Mouse (Mus musculus) v-Abl transformed pro-B cells (cell line): Measurements from ENCODE around the gene Ccdc187.

Experiments used
- in situ Hi-C, 2 experiments: fragments of 400-800 bp; cut with MboI; formaldehyde crosslinking; loops; one replicate each; pipeline ENCODE4 v1.15.1; 2025; ENCODE audit not compliant: unreplicated experiment in 2 of 2

Gene Ccdc187

GRCm38 (mm10) chr2:26294457-26294856 lies at the start of gene Ccdc187:
TSS of gene Ccdc187 (minus strand) at chr2:26294557.
- in situ Hi-C loops: no loop called here

DNA sequence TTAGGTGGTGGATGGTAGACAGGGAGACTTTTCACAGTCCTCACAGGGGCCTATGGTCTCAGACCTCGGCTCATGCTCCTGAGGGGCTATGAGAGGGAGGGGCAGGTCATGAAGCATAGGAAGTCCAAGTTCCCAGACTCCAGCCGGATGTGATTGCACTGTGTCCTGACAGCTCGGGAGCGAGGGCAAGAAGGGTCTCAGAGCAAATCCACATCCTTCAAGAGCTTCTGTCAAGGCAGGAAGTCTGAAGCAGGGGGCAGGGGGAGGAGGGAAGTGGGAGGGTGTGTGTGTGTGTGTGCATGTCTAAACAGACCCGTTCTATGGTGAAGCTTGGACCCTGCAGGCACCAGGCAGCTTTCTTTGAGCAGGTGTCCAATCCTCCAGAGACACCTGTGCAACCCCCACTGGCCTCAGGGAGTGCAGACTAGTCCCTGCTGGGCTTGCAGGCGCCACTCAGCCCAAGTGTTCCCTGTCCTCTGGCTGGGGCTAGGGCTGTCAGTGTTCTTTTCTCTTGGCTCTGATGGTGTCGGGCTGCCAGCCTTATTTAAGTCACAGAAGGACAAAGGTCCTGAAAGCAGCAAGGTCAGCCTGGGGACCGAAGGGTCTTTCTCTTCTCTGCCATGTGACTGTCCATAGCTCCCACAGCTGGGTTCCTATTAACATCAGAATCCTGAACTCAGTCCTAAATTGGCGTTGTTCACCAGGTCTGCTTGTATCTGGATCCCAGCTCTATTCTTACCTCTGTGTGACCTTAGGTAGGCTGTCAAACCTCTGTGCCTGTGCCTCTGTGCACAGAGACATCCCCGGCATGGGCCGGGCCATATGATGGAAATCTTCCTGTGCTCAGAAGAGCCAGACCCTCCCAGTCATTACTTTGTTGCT lies 48.5 kb upstream of the Ccdc187 start:
- in situ Hi-C loops: no loop called here

DNA sequence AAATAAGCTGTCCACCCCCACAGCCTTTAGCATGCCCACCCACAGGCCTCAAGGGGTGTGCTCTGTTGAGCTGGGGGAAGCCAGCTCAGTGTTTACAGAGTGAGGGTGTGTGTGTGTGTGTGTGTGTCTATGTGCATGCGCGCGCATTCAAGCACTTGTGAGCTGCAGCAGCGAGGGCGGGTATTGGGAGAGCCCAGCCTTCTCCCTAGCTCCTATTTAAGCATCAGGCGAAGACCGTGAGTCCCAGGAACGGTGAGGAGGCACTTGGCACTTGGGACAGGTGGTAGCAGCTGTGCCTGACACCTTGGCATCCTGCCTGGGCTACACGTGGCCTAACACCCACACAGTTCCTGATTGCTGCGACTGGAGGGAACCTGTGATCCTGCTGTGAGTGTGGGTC lies 47.7 kb upstream of the Ccdc187 start:
- in situ Hi-C loops: no loop called here

DNA sequence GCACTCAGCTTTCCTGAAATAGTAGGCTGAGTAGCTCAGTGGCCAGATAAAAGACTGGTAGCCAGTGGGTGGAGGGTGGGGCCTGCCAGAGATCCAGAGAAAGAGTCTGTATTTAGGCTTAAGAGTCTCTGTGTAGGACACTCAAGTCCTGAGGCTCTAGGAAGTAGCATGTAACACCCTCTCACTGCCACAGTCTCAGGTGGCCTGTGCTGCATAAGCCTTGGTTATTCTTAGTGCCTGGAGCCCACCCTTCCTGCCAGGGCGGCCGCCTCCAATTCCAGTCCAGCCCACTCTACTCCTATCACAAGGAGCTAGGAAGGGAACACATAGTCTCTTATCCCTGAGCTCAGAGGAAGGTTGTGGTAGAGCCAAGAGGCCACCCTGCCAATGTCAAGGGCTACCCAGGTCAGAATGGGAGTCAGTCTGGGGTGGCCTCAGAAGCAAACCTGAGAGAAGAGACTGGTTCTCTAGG lies 47.2 kb upstream of the Ccdc187 start:
- in situ Hi-C loops: no loop called here

GRCm38 (mm10) chr2:26339204-26339551 lies 44.8 kb upstream of the Ccdc187 start:
- in situ Hi-C loops: no loop called here

- in situ Hi-C loops: no loop called here
Measured at GRCm38 (mm10) chr2:26338302-26339203, 44.2 kb upstream of the Ccdc187 start.

DNA sequence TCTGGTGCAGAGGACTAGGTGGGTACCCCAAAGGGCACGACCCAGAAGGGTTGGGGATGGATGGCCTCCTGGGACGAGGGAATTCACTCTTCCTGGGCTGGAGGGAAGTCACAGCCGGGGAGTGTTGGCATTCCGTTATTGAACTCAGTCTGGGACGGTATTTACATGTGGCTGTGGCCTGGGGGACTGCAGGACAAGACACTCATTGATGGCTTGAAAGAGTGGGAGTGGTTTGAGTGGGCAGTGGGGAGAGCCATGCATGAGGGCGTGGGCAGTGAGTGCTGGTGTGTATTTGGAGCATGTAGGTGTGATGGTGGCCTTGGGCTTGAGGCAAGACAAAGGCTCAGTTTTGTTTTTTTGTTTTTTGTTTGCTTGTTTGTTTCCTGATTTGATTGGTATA lies 36.3 kb upstream of the Ccdc187 start:
- in situ Hi-C loops: no loop called here

- in situ Hi-C loops: no loop called here
Measured at GRCm38 (mm10) chr2:26330056-26330468, 35.7 kb upstream of the Ccdc187 start.

DNA sequence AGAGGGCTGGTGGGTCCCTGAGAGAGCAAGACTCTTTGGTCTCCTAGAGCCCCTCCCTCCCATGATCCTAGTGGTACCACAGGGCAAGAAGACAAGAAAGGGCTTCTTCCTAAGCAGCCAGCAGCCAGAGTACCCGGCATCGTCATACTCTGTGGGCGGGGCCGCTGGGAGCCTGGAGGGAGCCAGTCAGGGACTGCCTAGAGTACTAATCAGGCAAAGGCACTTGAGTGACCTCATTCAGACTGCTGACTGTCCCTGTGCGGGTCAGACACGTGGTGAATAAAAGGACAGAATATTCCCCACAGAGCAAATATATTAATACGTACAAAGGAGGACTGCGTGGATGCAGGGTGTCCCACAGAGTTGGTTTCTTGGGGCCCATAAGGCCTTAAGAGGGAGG lies 35.0 kb upstream of the Ccdc187 start:
- in situ Hi-C loops: no loop called here

DNA sequence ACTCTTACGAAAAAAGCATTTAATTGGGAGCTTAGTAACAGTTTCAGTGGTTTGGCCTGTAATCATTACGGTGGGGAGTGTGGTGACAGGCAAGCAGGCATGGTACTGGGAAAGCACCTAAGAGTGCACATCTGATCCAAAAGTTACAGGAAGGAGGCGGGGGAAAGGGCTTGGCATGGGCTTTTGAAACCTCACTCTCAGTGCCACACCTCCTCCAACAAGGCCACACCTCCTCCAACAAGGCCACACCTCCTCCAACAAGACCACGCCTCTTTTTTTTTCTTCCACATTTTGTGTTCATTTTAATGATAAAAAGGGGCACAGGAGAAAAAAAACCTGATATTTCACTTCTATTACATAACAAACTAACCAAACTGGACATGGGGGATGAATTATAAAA lies 33.5 kb upstream of the Ccdc187 start:
- in situ Hi-C loops: no loop called here

DNA sequence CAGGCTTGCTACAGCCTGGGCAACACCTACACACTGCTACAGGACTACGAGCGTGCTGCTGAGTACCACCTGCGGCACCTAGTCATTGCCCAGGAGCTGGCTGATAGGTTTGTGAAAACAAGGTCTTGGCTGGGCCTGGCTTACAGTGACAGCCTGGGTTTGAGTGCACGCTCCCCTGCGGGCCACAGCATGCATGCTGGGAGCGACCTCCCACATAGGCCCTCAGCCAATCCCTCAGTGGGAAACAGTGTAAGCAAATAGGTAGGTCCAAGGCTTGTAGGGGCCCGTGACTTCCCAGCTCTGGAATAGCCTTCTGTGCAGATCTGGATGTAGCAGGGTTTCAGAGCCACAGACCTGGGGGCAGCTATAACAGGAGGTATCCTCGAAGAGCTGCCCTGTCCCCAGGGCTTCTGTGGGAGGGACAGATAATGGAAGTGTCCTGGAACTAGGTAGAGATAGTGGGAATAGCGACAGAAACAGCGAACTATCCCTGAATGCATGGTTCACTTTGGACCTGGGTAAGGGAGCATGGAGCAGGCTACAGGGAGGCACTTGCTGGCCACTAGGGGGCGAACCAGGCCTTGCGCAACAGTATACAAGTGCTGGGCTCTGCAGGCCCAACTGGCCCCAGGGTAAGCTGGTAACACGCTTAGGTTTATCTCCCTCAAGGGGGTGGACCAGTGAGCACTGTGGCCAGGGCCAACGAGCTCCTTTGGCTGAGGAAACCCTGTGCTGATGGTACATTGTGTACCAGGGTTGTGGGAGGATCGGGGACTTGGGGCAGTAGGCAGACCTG lies 31.2 kb upstream of the Ccdc187 start:
- in situ Hi-C loops: no loop called here

- in situ Hi-C loops: loop anchor here in 1 of 2 experiments (25.0 kb wide), 1 partner anchor 587 kb away; the partner anchor contains the start of genes Med22, Rpl7a, Surf1 and Surf2
Measured at GRCm38 (mm10) chr2:26324917-26325316, 30.6 kb upstream of the Ccdc187 start.

DNA sequence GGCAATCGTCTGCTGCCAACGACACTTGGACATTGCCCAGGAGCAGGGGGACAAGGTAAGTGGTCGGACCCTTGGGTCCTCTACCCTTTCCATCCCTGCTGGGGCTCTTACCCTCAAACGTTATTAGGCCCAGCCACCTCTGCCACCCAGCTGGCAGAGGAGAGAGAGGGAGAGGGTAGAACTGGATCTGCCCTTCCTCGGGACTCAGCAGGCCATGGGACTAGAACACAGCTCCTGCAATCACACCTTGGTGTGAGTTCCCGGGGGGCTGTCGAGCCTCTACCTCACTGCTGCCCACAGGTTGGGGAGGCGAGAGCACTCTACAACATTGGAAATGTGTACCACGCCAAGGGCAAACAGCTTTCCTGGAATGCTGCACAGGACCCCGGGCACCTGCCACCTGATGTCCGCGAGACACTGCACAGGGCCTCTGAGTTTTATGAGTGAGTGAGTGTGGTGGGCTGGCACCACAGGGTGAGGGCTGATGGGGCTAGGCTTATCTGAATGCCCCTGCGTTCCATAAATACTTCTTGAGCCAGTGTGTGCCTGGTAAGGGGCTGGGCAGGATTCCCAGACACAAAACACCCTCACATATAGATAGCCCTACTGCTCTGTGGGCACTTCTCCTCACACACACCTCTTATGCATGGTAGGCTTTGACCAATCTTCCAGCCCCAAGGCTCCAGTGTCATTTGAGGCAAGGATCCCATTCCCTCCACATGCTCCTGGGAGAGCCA lies 29.4 kb upstream of the Ccdc187 start:
- in situ Hi-C loops: loop anchor here in 1 of 2 experiments (25.0 kb wide), 1 partner anchor 589 kb away; the partner anchor contains the start of genes Med22, Rpl7a, Surf1 and Surf2

- in situ Hi-C loops: loop anchor here in 1 of 2 experiments (25.0 kb wide), 1 partner anchor 592 kb away; the partner anchor contains the start of genes Med22, Rpl7a, Surf1 and Surf2
Measured at GRCm38 (mm10) chr2:26320245-26321185, 26.2 kb upstream of the Ccdc187 start.

- in situ Hi-C loops: loop anchor here (10.0 to 25.0 kb wide), 2 partner anchors 125 to 593 kb away; partner anchors contain the start of genes Sec16a (in 2 of the 2), Med22 (in 1 of the 2), Rpl7a (in 1 of the 2) and Surf1 (in 1 of the 2)
Measured at GRCm38 (mm10) chr2:26319519-26320244, 25.3 kb upstream of the Ccdc187 start.

DNA sequence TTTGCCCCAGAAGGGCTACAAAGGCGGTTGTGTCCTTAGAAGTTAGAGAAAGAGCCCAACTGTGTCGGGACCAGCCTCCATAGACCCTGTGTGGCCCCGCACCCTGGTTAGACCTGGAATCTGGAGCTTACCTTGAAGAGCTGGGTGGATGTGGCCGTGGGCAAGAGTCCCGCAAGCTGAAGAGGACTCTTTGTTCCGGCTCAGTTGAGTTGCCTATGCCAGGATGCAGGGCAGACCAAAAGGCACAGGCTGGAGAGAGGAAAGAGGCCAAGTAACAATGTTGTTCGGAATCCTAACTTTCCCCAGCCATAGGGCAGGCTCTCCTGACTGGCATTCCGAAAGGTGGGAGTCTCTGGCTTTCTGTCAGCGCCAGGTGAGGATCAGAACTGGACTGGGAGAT lies 24.8 kb upstream of the Ccdc187 start:
- in situ Hi-C loops: loop anchor here (10.0 to 25.0 kb wide), 2 partner anchors 126 to 593 kb away; partner anchors contain the start of genes Sec16a (in 2 of the 2), Med22 (in 1 of the 2), Rpl7a (in 1 of the 2) and Surf1 (in 1 of the 2)

DNA sequence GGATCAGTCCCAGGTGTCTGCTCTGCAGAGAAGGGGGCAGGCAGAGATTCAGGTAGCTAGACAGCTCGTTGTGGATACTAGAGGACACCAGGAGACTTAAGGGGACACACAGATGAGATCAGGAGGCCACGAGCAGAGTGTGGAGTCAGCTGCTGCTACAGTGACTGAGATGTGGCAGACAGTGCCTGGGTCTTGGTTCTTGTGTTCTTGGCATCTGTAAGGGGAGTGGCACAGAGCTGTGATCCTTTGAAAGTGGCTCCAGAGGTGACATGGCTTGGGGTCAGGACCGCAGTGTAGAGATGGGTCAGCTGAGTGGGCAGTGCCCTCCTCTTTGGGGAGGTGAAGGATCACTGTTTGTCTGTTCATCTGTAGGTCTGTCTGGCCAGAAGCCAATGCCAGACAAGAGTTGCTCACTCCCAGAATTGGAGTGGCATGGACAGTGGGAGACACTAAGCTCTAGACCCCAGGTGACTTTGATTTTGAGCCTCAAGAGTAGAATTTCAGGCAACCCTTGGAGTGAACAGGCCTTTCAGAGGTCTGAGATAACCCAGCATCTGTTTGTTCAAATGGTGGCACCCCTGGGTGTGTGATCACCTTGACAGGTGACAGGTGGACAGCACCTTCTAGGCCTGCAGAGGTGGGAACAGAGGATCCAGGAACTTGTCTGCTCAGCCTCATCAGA lies 23.8 kb upstream of the Ccdc187 start:
- in situ Hi-C loops: loop anchor here (10.0 to 25.0 kb wide), 2 partner anchors 127 to 594 kb away; partner anchors contain the start of genes Sec16a (in 2 of the 2), Med22 (in 1 of the 2), Rpl7a (in 1 of the 2) and Surf1 (in 1 of the 2)
